Mouse (Mus musculus): ENCODE measurements at regions not wholly inside any gene's neighbourhood (a gene's known extent, or its start where the extent isn't known, plus 50 kb on each side); places are given as distances from the start of the nearest gene placed in this dataset.

- H3K27me3 ChIP-seq (ENCODE audit: control insufficient read depth, insufficient read depth, insufficient read length): peaks cover 26% of the 10 kb centered on the region
- no peak overlapping the region for H3K4me3 ChIP-seq (ENCODE audit: insufficient read depth, poor library complexity, severe bottlenecking)
- no peak overlapping the region for H3ac ChIP-seq (ENCODE audit: control insufficient read depth, insufficient read length, low read depth)
- no peaks in the 10 kb centered on the region for H3K36me3 ChIP-seq (ENCODE audit: control insufficient read depth, insufficient read depth)
- no peaks in the 10 kb centered on the region for H3K79me2 ChIP-seq (ENCODE audit: control insufficient read depth, insufficient read depth)
- TF ChIP-seq CEBPB (IDR thresholded peaks at IDR 0.05; ENCODE audit: low read depth) (no peak), CTCF (IDR thresholded peaks at IDR 0.05; ENCODE audit: control insufficient read depth, insufficient read depth, insufficient read length) (no peak), USF1 (IDR thresholded peaks at IDR 0.05; ENCODE audit: low read depth) (no peak)
- H3K79me3 ChIP-seq (ENCODE audit: low read depth): no peaks in the 10 kb centered on the region
Measured at GRCm38 (mm10) chr4:45655780-45656179, 123.5 kb upstream of the Shb start.

- Histone ChIP-seq H3K79me2 (ENCODE audit: control insufficient read depth, insufficient read depth) (no peaks in the 10 kb centered on the region), H3K79me3 (ENCODE audit: low read depth) (no peaks in the 10 kb centered on the region), H3K27me3 (ENCODE audit: control insufficient read depth, insufficient read depth, insufficient read length) (peaks cover 26% of the 10 kb centered on the region), H3K36me3 (ENCODE audit: control insufficient read depth, insufficient read depth) (no peaks in the 10 kb centered on the region), H3ac (ENCODE audit: control insufficient read depth, insufficient read length, low read depth) (no peak overlapping the region), H3K4me3 (ENCODE audit: insufficient read depth, poor library complexity, severe bottlenecking) (no peak overlapping the region)
- TF ChIP-seq MYOD1 (IDR thresholded peaks at IDR 0.05; ENCODE audit: control insufficient read depth, insufficient read length, low read depth) (no peak), CEBPB (IDR thresholded peaks at IDR 0.05; ENCODE audit: low read depth) (no peak), MYOG (IDR thresholded peaks at IDR 0.05; ENCODE audit: control insufficient read depth, extremely low read depth, insufficient read length) (no peak), USF1 (IDR thresholded peaks at IDR 0.05; ENCODE audit: low read depth) (no peak)
Measured at GRCm38 (mm10) chr4:45654804-45655155, 122.5 kb upstream of the Shb start.

GRCm38 (mm10) chr4:45654019-45654803 lies 121.9 kb upstream of the Shb start:
- H3K79me2 ChIP-seq (ENCODE audit: control insufficient read depth, insufficient read depth): no peaks in the 10 kb centered on the region
- H3K27me3 ChIP-seq (ENCODE audit: control insufficient read depth, insufficient read depth, insufficient read length): peaks cover 26% of the 10 kb centered on the region
- no peaks in the 10 kb centered on the region for H3K36me3 ChIP-seq (ENCODE audit: control insufficient read depth, insufficient read depth)
- no peak overlapping the region for H3K4me3 ChIP-seq (ENCODE audit: insufficient read depth, poor library complexity, severe bottlenecking)
- TF ChIP-seq USF1 (IDR thresholded peaks at IDR 0.05; ENCODE audit: low read depth) (no peak), MYOG (IDR thresholded peaks at IDR 0.05; ENCODE audit: control insufficient read depth, extremely low read depth, insufficient read length) (no peak), MAX (IDR thresholded peaks at IDR 0.05) (no peak), FOSL1 (IDR thresholded peaks at IDR 0.05; ENCODE audit: insufficient read depth, low read length, poor library complexity, severe bottlenecking) (no peak), MYOD1 (IDR thresholded peaks at IDR 0.05; ENCODE audit: control insufficient read depth, insufficient read length, low read depth) (no peak), CTCF (IDR thresholded peaks at IDR 0.05; ENCODE audit: control insufficient read depth, insufficient read depth, insufficient read length) (no peak), CEBPB (IDR thresholded peaks at IDR 0.05; ENCODE audit: low read depth) (no peak)
- no peak overlapping the region for H3ac ChIP-seq (ENCODE audit: control insufficient read depth, insufficient read length, low read depth)
- no peaks in the 10 kb centered on the region for H3K79me3 ChIP-seq (ENCODE audit: low read depth)

- H3K79me2 ChIP-seq (ENCODE audit: control insufficient read depth, insufficient read depth): no peaks in the 10 kb centered on the region
- TF ChIP-seq MYOG (IDR thresholded peaks at IDR 0.05; ENCODE audit: control insufficient read depth, extremely low read depth, insufficient read length) (no peak), MYOD1 (IDR thresholded peaks at IDR 0.05; ENCODE audit: control insufficient read depth, insufficient read length, low read depth) (no peak), FOSL1 (IDR thresholded peaks at IDR 0.05; ENCODE audit: insufficient read depth, low read length, poor library complexity, severe bottlenecking) (no peak), CTCF (IDR thresholded peaks at IDR 0.05; ENCODE audit: control insufficient read depth, insufficient read depth, insufficient read length) (no peak), CEBPB (IDR thresholded peaks at IDR 0.05; ENCODE audit: low read depth) (no peak), MAX (IDR thresholded peaks at IDR 0.05) (no peak), USF1 (IDR thresholded peaks at IDR 0.05; ENCODE audit: low read depth) (no peak)
- no peak overlapping the region for H3ac ChIP-seq (ENCODE audit: control insufficient read depth, insufficient read length, low read depth)
- peaks cover 26% of the 10 kb centered on the region for H3K27me3 ChIP-seq (ENCODE audit: control insufficient read depth, insufficient read depth, insufficient read length)
- H3K79me3 ChIP-seq (ENCODE audit: low read depth): no peaks in the 10 kb centered on the region
- no peak overlapping the region for H3K4me3 ChIP-seq (ENCODE audit: insufficient read depth, poor library complexity, severe bottlenecking)
- no peaks in the 10 kb centered on the region for H3K36me3 ChIP-seq (ENCODE audit: control insufficient read depth, insufficient read depth)
Measured at GRCm38 (mm10) chr4:45648884-45649577, 116.8 kb upstream of the Shb start.

DNA sequence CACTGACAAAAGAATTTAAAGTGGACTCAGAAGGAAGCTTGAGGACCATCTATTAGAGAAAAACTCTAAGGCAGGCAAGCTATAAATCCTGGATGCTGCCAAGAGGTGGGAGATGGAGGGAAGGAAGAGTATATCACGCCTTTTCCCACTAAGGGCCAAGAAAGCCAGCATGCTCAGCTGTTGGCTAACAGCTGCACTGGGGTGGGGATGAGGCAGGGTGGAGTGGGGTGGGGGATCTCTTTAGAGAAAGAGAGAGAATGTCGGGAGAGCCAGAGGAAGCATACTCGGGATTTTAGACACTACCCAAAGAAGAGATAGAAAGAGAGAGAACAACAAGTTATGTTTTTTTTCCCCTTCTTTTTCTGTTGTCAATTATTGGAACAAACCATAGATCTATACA lies 115.2 kb upstream of the Shb start:
- H3K4me3 ChIP-seq (ENCODE audit: insufficient read depth, poor library complexity, severe bottlenecking): no peak overlapping the region
- no peaks in the 10 kb centered on the region for H3K36me3 ChIP-seq (ENCODE audit: control insufficient read depth, insufficient read depth)
- peaks cover 27% of the 10 kb centered on the region for H3K27me3 ChIP-seq (ENCODE audit: control insufficient read depth, insufficient read depth, insufficient read length)
- no peak overlapping the region for H3ac ChIP-seq (ENCODE audit: control insufficient read depth, insufficient read length, low read depth)
- H3K79me2 ChIP-seq (ENCODE audit: control insufficient read depth, insufficient read depth): no peaks in the 10 kb centered on the region
- TF ChIP-seq CTCF (IDR thresholded peaks at IDR 0.05; ENCODE audit: control insufficient read depth, insufficient read depth, insufficient read length) (no peak), CEBPB (IDR thresholded peaks at IDR 0.05; ENCODE audit: low read depth) (no peak), MYOD1 (IDR thresholded peaks at IDR 0.05; ENCODE audit: control insufficient read depth, insufficient read length, low read depth) (no peak), MYOG (IDR thresholded peaks at IDR 0.05; ENCODE audit: control insufficient read depth, extremely low read depth, insufficient read length) (no peak), MAX (IDR thresholded peaks at IDR 0.05) (no peak), FOSL1 (IDR thresholded peaks at IDR 0.05; ENCODE audit: insufficient read depth, low read length, poor library complexity, severe bottlenecking) (no peak), USF1 (IDR thresholded peaks at IDR 0.05; ENCODE audit: low read depth) (no peak)
- H3K79me3 ChIP-seq (ENCODE audit: low read depth): no peaks in the 10 kb centered on the region
